Mouse (Mus musculus) E14TG2a.4 (cell line): ENCODE results near the gene Arhgef19.

Experiments
- H3K27me3 ChIP-seq: 2 replicates; pipeline ENCODE4 v1.6.1; 2014; ENCODE audit warnings: low read length, control low read depth; ENCODE audit not compliant: insufficient read depth
- H3K36me3 ChIP-seq: 2 replicates; pipeline ENCODE4 v1.6.1; 2014; ENCODE audit warnings: low read length, control low read depth; ENCODE audit not compliant: insufficient read depth
- H3K4me1 ChIP-seq: replicated peaks from 2 replicates; pipeline ENCODE4 v1.6.1; 2014; ENCODE audit warnings: low read depth, low read length, control low read depth
- H3K4me3 ChIP-seq: replicated peaks from 2 replicates; pipeline ENCODE4 v1.5.1; 2014; ENCODE audit warnings: mild to moderate bottlenecking, low read length
- H3K9me3 ChIP-seq: 2 replicates; pipeline ENCODE4 v1.6.1; 2014; ENCODE audit warnings: low read length, control low read depth
- CTCF ChIP-seq: conservative IDR thresholded peaks from 2 replicates; pipeline ENCODE4 v1.5.1; 2014; ENCODE audit warnings: low read length
- NANOG ChIP-seq: IDR thresholded peaks from 2 replicates; pipeline ENCODE4 v1.6.1; 2014; ENCODE audit warnings: borderline replicate concordance, low read length, mixed read lengths
- POU5F1 ChIP-seq: IDR thresholded peaks from 2 replicates; pipeline ENCODE4 v1.6.1; 2014; ENCODE audit warnings: low read length, borderline replicate concordance

Gene Arhgef19

GRCm38 (mm10) chr4:141242651-141243241, 3.4 kb downstream of the Arhgef19 start:
- H3K4me3 ChIP-seq, result peak overlapping the region; percentile 61
- H3K4me1 ChIP-seq, result peaks cover 87% of the 10 kb centered on the region
- H3K27me3 ChIP-seq, result peaks cover 73% of the 10 kb centered on the region
- no peaks in the 10 kb centered on the region for H3K9me3 ChIP-seq
- no peaks in the 10 kb centered on the region for H3K36me3 ChIP-seq
- no peak for TF ChIP-seq NANOG
- TF ChIP-seq CTCF, result no peak
- no peak for TF ChIP-seq POU5F1

GRCm38 (mm10) chr4:141243636-141244035, 4.3 kb downstream of the Arhgef19 start:
- Histone ChIP-seq H3K4me1 (peaks cover 85% of the 10 kb centered on the region), H3K9me3 (no peaks in the 10 kb centered on the region), H3K36me3 (no peaks in the 10 kb centered on the region), H3K4me3 (no peak overlapping the region), H3K27me3 (peaks cover 67% of the 10 kb centered on the region)
- TF ChIP-seq CTCF, result no peak
- TF ChIP-seq NANOG, result no peak
- TF ChIP-seq POU5F1, result no peak

- no peak overlapping the region for H3K4me3 ChIP-seq
- no peaks in the 10 kb centered on the region for H3K36me3 ChIP-seq
- TF ChIP-seq POU5F1 (no peak), CTCF (no peak), NANOG (no peak)
- H3K4me1 ChIP-seq, result peaks cover 88% of the 10 kb centered on the region
- H3K27me3 ChIP-seq, result peaks cover 73% of the 10 kb centered on the region
- H3K9me3 ChIP-seq, result no peaks in the 10 kb centered on the region
Observed at GRCm38 (mm10) chr4:141244401-141244800, 5.1 kb downstream of the Arhgef19 start.

- TF ChIP-seq CTCF (no peak), NANOG (no peak), POU5F1 (no peak)
Observed at GRCm38 (mm10) chr4:141244931-141245425, 5.7 kb downstream of the Arhgef19 start.

GRCm38 (mm10) chr4:141246089-141246997, 7.0 kb downstream of the Arhgef19 start:
- Histone ChIP-seq H3K36me3 (no peaks in the 10 kb centered on the region), H3K9me3 (no peaks in the 10 kb centered on the region), H3K27me3 (peaks cover 79% of the 10 kb centered on the region), H3K4me3 (peak overlapping the region; percentile 86), H3K4me1 (peaks cover 83% of the 10 kb centered on the region)
- TF ChIP-seq POU5F1 (no peak), NANOG (no peak), CTCF (no peak)

More at GRCm38 (mm10) chr4:141244931-141245425, 5.7 kb downstream of the Arhgef19 start:
- Histone ChIP-seq H3K9me3 (no peaks in the 10 kb centered on the region), H3K36me3 (no peaks in the 10 kb centered on the region), H3K27me3 (peaks cover 71% of the 10 kb centered on the region), H3K4me3 (no peak overlapping the region), H3K4me1 (peaks cover 84% of the 10 kb centered on the region)

- H3K4me1 ChIP-seq, result peaks cover 77% of the 10 kb centered on the region
- H3K27me3 ChIP-seq, result peaks cover 77% of the 10 kb centered on the region
- no peaks in the 10 kb centered on the region for H3K36me3 ChIP-seq
- H3K9me3 ChIP-seq, result no peaks in the 10 kb centered on the region
- H3K4me3 ChIP-seq, result peak overlapping the region; percentile 86
- TF ChIP-seq NANOG (no peak), POU5F1 (no peak)
Observed at GRCm38 (mm10) chr4:141246998-141247350, 7.7 kb downstream of the Arhgef19 start.

GRCm38 (mm10) chr4:141247776-141248613, 8.7 kb downstream of the Arhgef19 start:
- Histone ChIP-seq H3K4me1 (peaks cover 67% of the 10 kb centered on the region), H3K27me3 (peaks cover 71% of the 10 kb centered on the region), H3K36me3 (no peaks in the 10 kb centered on the region), H3K9me3 (no peaks in the 10 kb centered on the region), H3K4me3 (peak overlapping the region; percentile 86)
- no peak for TF ChIP-seq CTCF
- no peak for TF ChIP-seq POU5F1
- no peak for TF ChIP-seq NANOG

GRCm38 (mm10) chr4:141248614-141248978, 9.3 kb downstream of the Arhgef19 start:
- Histone ChIP-seq H3K4me3 (peak overlapping the region; percentile 86), H3K36me3 (no peaks in the 10 kb centered on the region), H3K4me1 (peaks cover 67% of the 10 kb centered on the region), H3K9me3 (no peaks in the 10 kb centered on the region), H3K27me3 (peaks cover 66% of the 10 kb centered on the region)
- TF ChIP-seq POU5F1 (no peak), NANOG (no peak), CTCF (no peak)
